Mouse (Mus musculus) E14TG2a.4 (cell line): Measurements from ENCODE around the gene Mta3.
A peak's percentile ranks its signal among the peaks of the same experiment; 100 is the strongest.

Experiments
- H3K27me3 ChIP-seq: 2 replicates; pipeline ENCODE4 v1.6.1; 2014; ENCODE audit warnings: low read length, control low read depth; ENCODE audit not compliant: insufficient read depth
- H3K36me3 ChIP-seq: 2 replicates; pipeline ENCODE4 v1.6.1; 2014; ENCODE audit warnings: low read length, control low read depth; ENCODE audit not compliant: insufficient read depth
- H3K4me1 ChIP-seq: replicated peaks from 2 replicates; pipeline ENCODE4 v1.6.1; 2014; ENCODE audit warnings: low read depth, low read length, control low read depth
- H3K4me3 ChIP-seq: replicated peaks from 2 replicates; pipeline ENCODE4 v1.5.1; 2014; ENCODE audit warnings: mild to moderate bottlenecking, low read length
- H3K9me3 ChIP-seq: 2 replicates; pipeline ENCODE4 v1.6.1; 2014; ENCODE audit warnings: low read length, control low read depth
- CTCF ChIP-seq: conservative IDR thresholded peaks from 2 replicates; pipeline ENCODE4 v1.5.1; 2014; ENCODE audit warnings: low read length
- NANOG ChIP-seq: IDR thresholded peaks from 2 replicates; pipeline ENCODE4 v1.6.1; 2014; ENCODE audit warnings: borderline replicate concordance, low read length, mixed read lengths
- POU5F1 ChIP-seq: IDR thresholded peaks from 2 replicates; pipeline ENCODE4 v1.6.1; 2014; ENCODE audit warnings: low read length, borderline replicate concordance

Gene Mta3

GRCm38 (mm10) chr17:83803987-83804386 lies 98.0 kb downstream of the Mta3 start:
- Histone ChIP-seq H3K4me3 (no peak overlapping the region; the same call in 1 of the 2 replicates), H3K27me3 (no peaks in the 10 kb centered on the region), H3K9me3 (no peaks in the 10 kb centered on the region), H3K36me3 (peaks cover 28% of the 10 kb centered on the region), H3K4me1 (peaks cover 48% of the 10 kb centered on the region)
- TF ChIP-seq POU5F1 (no peak), CTCF (no peak), NANOG (no peak)

DNA sequence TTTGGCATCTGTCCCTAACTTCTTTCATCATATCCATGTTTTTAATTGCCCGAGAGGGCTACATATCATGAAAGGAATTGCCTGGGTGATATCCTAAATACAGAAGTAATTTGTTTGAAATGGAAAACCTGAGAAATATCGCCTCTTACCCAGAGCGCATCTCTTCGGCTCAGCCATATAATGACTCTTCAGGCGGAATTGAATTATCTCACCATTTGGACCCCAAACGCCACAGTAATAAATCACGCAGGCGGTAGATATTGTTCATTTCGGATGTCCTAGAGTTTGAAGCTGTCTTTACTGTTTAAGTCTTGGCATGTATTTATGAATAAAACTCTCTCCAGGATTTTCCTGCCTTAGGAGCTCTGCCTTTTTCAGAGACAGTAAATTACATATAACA lies 99.1 kb downstream of the Mta3 start:
- Histone ChIP-seq H3K36me3 (peaks cover 28% of the 10 kb centered on the region), H3K4me1 (peaks cover 59% of the 10 kb centered on the region), H3K9me3 (no peaks in the 10 kb centered on the region), H3K4me3 (no peak overlapping the region), H3K27me3 (no peaks in the 10 kb centered on the region)
- no peak for TF ChIP-seq NANOG
- TF ChIP-seq CTCF, result no peak
- TF ChIP-seq POU5F1, result no peak

DNA sequence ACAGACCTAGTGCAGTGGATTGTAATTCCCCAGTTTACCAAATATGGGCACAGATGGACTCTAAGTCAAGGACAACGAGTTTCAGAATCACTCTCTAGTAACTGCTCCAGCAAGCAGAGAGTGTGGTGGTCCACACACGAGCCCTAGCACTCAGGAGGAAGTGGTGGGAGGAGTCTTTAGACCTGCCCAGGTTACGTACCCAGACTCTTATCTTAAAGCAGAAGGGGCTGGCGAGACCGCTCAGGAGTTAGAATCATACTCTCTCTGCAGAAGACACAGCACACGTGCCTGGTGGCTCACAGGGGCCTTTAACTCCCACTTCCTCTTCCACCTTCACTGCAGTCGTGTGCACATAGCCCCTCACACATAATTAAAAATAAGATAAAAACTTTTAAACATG lies 101.4 kb downstream of the Mta3 start:
- no peak for TF ChIP-seq POU5F1
- Histone ChIP-seq H3K4me1 (peaks cover 74% of the 10 kb centered on the region), H3K27me3 (no peaks in the 10 kb centered on the region), H3K4me3 (0 out of 2 replicates have a peak overlapping the region, but pooled peaks have one; percentile 11), H3K36me3 (peaks cover 20% of the 10 kb centered on the region), H3K9me3 (no peaks in the 10 kb centered on the region)

DNA sequence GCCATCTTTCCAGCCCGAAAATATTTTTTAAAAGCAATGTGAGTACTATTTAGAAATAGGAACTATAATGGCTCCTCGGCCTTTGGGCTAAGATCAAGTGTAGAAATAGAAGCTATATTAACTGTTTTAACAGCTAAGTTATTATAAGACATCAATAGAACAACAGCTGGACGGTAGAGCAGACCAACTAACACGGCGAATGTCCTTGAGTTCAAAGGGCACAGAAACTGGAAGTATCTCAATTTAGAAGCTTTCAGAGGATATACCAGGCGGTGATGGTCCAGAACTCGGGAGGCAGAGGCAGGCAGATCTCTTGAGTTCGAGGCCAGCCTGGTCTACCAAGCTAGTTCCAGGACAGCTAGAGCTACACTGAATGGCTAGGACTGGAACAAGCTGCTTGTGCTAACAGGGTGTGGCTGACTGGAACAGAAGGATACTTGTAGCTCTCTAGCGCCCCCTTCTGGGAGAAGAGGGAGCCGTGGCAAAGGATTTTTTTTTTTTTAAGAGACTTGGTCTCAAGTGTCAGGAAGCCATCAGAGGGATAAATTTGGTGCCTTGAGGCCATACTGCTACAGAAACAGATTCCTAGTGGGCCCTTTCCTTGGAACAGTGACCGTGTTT lies 101.9 kb downstream of the Mta3 start:
- no peaks in the 10 kb centered on the region for H3K9me3 ChIP-seq
- no peaks in the 10 kb centered on the region for H3K27me3 ChIP-seq
- H3K4me3 ChIP-seq, result 0 out of 2 replicates have a peak overlapping the region, but pooled peaks have one; percentile 11
- TF ChIP-seq NANOG (no peak), POU5F1 (no peak), CTCF (peak; percentile 89)
- H3K36me3 ChIP-seq, result peaks cover 20% of the 10 kb centered on the region
- H3K4me1 ChIP-seq, result peaks cover 73% of the 10 kb centered on the region

DNA sequence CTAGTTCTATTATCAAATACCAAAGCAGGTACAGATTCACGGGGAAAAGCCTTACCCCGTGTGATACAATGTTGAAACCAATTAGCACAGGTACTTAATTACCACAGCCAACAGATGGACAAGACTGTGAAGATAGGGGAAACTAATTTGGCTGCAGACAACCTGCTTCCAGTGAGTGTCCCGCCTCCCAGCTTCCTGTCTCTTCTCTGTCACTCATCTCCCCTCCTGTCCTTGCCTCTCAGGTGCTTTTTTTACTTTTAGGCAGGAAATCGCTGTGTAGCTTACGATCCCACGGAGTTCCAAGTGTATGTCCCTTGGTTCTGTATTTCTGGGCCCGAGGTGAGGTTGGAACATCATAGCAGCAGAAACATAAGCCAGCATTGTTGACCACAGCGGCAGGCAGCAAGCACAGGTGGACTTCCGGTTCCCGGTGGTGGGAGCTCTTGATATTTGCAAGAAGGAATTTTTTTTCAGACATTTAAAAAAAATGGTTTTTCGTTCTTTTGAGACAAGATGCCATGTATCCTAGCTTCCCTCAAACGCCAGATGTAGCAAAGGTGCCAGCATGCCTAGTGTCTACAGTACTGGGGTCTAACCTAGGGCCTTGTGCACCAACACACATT lies 102.6 kb downstream of the Mta3 start:
- peaks cover 20% of the 10 kb centered on the region for H3K36me3 ChIP-seq
- no peaks in the 10 kb centered on the region for H3K27me3 ChIP-seq
- H3K9me3 ChIP-seq, result no peaks in the 10 kb centered on the region
- peak overlapping the region; percentile 62 for H3K4me3 ChIP-seq
- TF ChIP-seq NANOG (no peak), CTCF (no peak), POU5F1 (no peak)
- peaks cover 66% of the 10 kb centered on the region for H3K4me1 ChIP-seq

DNA sequence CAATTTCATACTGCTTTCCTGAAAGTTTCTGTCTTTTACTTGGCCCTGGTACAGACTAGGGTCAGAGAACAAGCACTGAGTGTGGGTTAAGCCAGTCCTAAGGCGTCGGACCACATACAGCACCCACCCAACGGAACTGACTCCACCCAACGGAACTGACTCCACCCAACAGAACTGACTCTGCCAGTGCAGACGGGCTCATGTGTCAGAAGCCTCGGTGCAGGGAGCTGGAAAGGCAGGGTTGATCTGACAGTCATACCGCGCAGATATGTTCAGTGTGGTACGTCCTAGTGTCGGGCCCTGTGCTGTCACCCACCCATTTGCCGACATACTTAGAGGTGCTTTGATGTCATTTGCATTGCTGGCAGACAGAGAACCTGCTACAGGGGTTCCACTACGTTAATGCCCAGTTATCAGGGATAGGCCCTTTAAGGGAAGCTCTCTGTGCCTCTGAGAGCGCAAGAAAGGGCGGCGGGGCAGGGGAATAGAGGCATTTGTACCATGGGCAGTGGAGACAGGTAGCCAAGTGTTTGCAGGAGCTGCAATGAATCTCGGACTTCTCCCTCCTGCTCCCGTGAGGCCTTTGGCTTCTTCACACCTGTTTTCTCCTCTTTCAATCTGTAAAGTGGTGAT lies 103.3 kb downstream of the Mta3 start:
- no peaks in the 10 kb centered on the region for H3K27me3 ChIP-seq
- peaks cover 59% of the 10 kb centered on the region for H3K4me1 ChIP-seq
- peaks cover 20% of the 10 kb centered on the region for H3K36me3 ChIP-seq
- peak overlapping the region; percentile 62 for H3K4me3 ChIP-seq
- no peaks in the 10 kb centered on the region for H3K9me3 ChIP-seq
- no peak for TF ChIP-seq POU5F1
- no peak for TF ChIP-seq NANOG
- no peak for TF ChIP-seq CTCF

- Histone ChIP-seq H3K36me3 (peaks cover 12% of the 10 kb centered on the region; the same call in 1 of the 2 replicates), H3K27me3 (no peaks in the 10 kb centered on the region), H3K4me1 (peaks cover 52% of the 10 kb centered on the region), H3K4me3 (no peak overlapping the region; the same call in 1 of the 2 replicates), H3K9me3 (no peaks in the 10 kb centered on the region)
- TF ChIP-seq POU5F1, result no peak
- TF ChIP-seq CTCF, result no peak
- no peak for TF ChIP-seq NANOG
Observed at GRCm38 (mm10) chr17:83810285-83810684, 104.3 kb downstream of the Mta3 start.

- peaks cover 42% of the 10 kb centered on the region for H3K4me1 ChIP-seq
- no peaks in the 10 kb centered on the region for H3K36me3 ChIP-seq
- H3K4me3 ChIP-seq, result no peak overlapping the region
- no peaks in the 10 kb centered on the region for H3K27me3 ChIP-seq
- no peak for TF ChIP-seq NANOG
- TF ChIP-seq POU5F1, result no peak
- TF ChIP-seq CTCF, result no peak
- H3K9me3 ChIP-seq, result no peaks in the 10 kb centered on the region
Observed at GRCm38 (mm10) chr17:83812200-83812944, 106.4 kb downstream of the Mta3 start.
